ENCODE assay signal across 21 mouse cellular contexts in the genomic region with DNA sequence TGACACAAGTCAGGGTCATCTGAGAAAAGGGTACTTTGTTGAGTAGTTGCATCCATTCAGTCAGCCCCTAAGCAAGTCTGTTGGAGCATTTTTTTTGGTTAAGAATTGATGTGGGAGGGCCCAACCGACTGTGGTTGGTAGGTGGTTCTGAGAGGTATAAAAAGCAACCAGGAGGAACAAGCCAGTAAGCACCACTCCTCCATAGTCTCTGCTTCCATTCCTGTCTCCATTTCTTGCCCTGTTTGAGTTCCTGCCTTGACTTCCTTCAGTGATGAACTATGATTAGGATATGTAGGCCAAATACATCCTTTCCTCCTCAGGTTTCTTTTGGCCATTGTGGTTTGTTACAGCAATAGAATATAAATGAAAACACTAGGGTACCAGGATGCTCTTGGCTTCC. TPM values are rescaled to one million over a fixed set of nuclear protein-coding genes. Genes with fewer than 3 reads are reported as not detected.
A peak's percentile ranks its signal among the peaks of the same experiment; 100 is the strongest.
DNase-seq lines count a peak whose midpoint lies in the region; ATAC-seq and TF ChIP-seq lines count a peak whose summit lies in the region.
"Had no signal": no experiment of that assay in that cellular context is flagged by ENCODE, and none has a peak within 500 bp of the region (broad histone marks: within the 10 kb centered on the region; RNA-seq: fewer than 3 reads in every experiment).

No protein-coding gene starts in this region.

- ATAC-seq in kidney, embryonic 15.5 days (replicated peaks; ENCODE audit: low FRiP score): no peak
- ATAC-seq: forebrain, embryonic 14.5 days had no signal

- TF ChIP-seq CTCF in layer of hippocampus, adult 2 months (conservative IDR thresholded peaks at IDR 0.05): no peak
- TF ChIP-seq CTCF in cortical plate, adult 2 months (IDR thresholded peaks at IDR 0.05; ENCODE audit: extremely low read depth, insufficient read depth, low read length): no peak

- H3K27me3 ChIP-seq in kidney, embryonic 15.5 days: 0 out of 2 replicates have a peak, but pooled peaks cover 8% of the 10 kb centered on the region

- WGBS in kidney, embryonic 15.5 days: 39% methylated on average over 1 of the region's 1 CpGs

- peaks cover 10% of the 10 kb centered on the region; the same call in 1 of the 2 replicates for H3K4me1 ChIP-seq in cortical plate, adult 2 months (ENCODE audit: control insufficient read depth, insufficient read depth, low read length)
- peaks cover 14% of the 10 kb centered on the region for H3K4me1 ChIP-seq in kidney, embryonic 15.5 days

- 0 out of 2 replicates have a peak overlapping the region, but pooled peaks have one; percentile 15 for H3K27ac ChIP-seq in layer of hippocampus, adult 2 months
- peak overlapping the region; percentile 66; the same call in 1 of the 2 replicates for H3K27ac ChIP-seq in cortical plate, adult 2 months (ENCODE audit: insufficient read depth, low read length)
- no peak overlapping the region for H3K27ac ChIP-seq in kidney, embryonic 15.5 days
- H3K27ac ChIP-seq: embryonic facial prominence, embryonic 13.5 days; embryonic facial prominence, embryonic 15.5 days; forebrain, embryonic 10.5 days; forebrain, embryonic 12.5 days had no signal

- TF ChIP-seq POLR2A in cortical plate, adult 2 months (IDR thresholded peaks at IDR 0.05; ENCODE audit: extremely low read depth, insufficient read depth, low read length): peak; percentile 43; the same call in 1 of the 2 replicates

- H3K36me3 ChIP-seq in kidney, embryonic 15.5 days: peaks cover 3% of the 10 kb centered on the region; the same call in 1 of the 2 replicates

- H3K9me3 ChIP-seq in kidney, embryonic 15.5 days (replicated peaks): no peaks in the 10 kb centered on the region
- H3K9me3 ChIP-seq: embryonic facial prominence, embryonic 13.5 days; embryonic facial prominence, embryonic 15.5 days; forebrain, embryonic 10.5 days; forebrain, embryonic 12.5 days had no signal

- no peak overlapping the region for H3K4me2 ChIP-seq in kidney, embryonic 15.5 days
- H3K4me2 ChIP-seq: embryonic facial prominence, embryonic 13.5 days; embryonic facial prominence, embryonic 15.5 days; forebrain, embryonic 12.5 days had no signal

- DNase-seq in layer of hippocampus, adult 2 months (ENCODE audit: low spot score in 2 of 2): no peak
- no peak for DNase-seq in layer of hippocampus, postnatal 36 days
- peak; percentile 59 for DNase-seq in brain, adult 2 months (ENCODE audit: low read depth, low spot score)
- DNase-seq: adrenal gland, adult 2 months; adrenal gland, postnatal 10 days; adrenal gland, postnatal 25 days; cerebellum, adult 11-12 months; cerebellum, adult 2 months; cerebellum, adult 9-10 months; cerebellum, postnatal 10 days; cerebellum, postnatal 25 days; embryo, embryonic 11 days had no signal

- no peak overlapping the region for H3K9ac ChIP-seq in kidney, embryonic 15.5 days
- H3K9ac ChIP-seq: embryonic facial prominence, embryonic 13.5 days; embryonic facial prominence, embryonic 15.5 days; forebrain, embryonic 12.5 days had no signal

- no peak overlapping the region for H3K4me3 ChIP-seq in layer of hippocampus, adult 2 months
- H3K4me3 ChIP-seq in cortical plate, adult 2 months (ENCODE audit: insufficient read depth, low read length): no peak overlapping the region
- no peak overlapping the region for H3K4me3 ChIP-seq in kidney, embryonic 15.5 days (replicated peaks)
- H3K4me3 ChIP-seq: embryonic facial prominence, embryonic 13.5 days; embryonic facial prominence, embryonic 15.5 days; erythroblast, embryonic 14.5 days; forebrain, embryonic 10.5 days; forebrain, embryonic 12.5 days had no signal

RNA-seq across cellular contexts. Expression of a gene that starts 2.6 kb away (rescaled TPM):
- 10 to 100 TPM; 73.4 to 77.3 TPM for total RNA-seq in layer of hippocampus, adult 2 months (2021)
- total RNA-seq in layer of hippocampus, postnatal 36 days (2021): 10 to 100 TPM; 70.8 to 74.3 TPM
- polyA plus RNA-seq in cortical plate, adult 2 months (2012; rRNA removed): 105 TPM in 2 replicates
- 268 and 273 TPM in 2 replicates for polyA plus RNA-seq in kidney, embryonic 15.5 days (2015; fragmentation: Nextera tagmentation; extraction: Ambion mirVana)

RNA-seq across cellular contexts. Expression of a gene that starts 23.4 kb away (rescaled TPM):
- not detected for total RNA-seq in layer of hippocampus, adult 2 months (2021)
- not detected for total RNA-seq in layer of hippocampus, postnatal 36 days (2021)
- 0.15 and 0.40 TPM in 2 replicates for polyA plus RNA-seq in cortical plate, adult 2 months (2012; rRNA removed)
- 0.81 and 1.2 TPM in 2 replicates for polyA plus RNA-seq in kidney, embryonic 15.5 days (2015; fragmentation: Nextera tagmentation; extraction: Ambion mirVana)
- total RNA-seq: adrenal gland, adult 2 months; adrenal gland, postnatal 10 days; adrenal gland, postnatal 25 days had no signal
- polyA plus RNA-seq: adrenal gland, adult 2 months; embryonic facial prominence, embryonic 11.5 days; erythroblast, embryonic 14.5 days; forebrain, embryonic 10.5 days had no signal

RNA-seq across cellular contexts. Expression of a gene that starts 46.3 kb away (rescaled TPM):
- total RNA-seq in layer of hippocampus, adult 2 months (2021): 10 to 100 TPM; 60.4 to 67.8 TPM
- total RNA-seq in layer of hippocampus, postnatal 36 days (2021): 10 to 100 TPM; 52.5 to 60.7 TPM
- 28.4 and 28.8 TPM in 2 replicates for polyA plus RNA-seq in cortical plate, adult 2 months (2012; rRNA removed)
- polyA plus RNA-seq in kidney, embryonic 15.5 days (2015; fragmentation: Nextera tagmentation; extraction: Ambion mirVana): 0.49 and 0.77 TPM in 2 replicates
